Mouse (Mus musculus) kidney, adult 2 months (tissue): ENCODE results near the gene Lpin3.

Experiments
- CTCF ChIP-seq: fragments of 200-500 bp; conservative IDR thresholded peaks from 2 replicates; pipeline ENCODE4 v1.5.1; 2011; ENCODE audit warnings: low read depth, mild to moderate bottlenecking, control low read depth, low read length, moderate library complexity, mixed read lengths; ENCODE audit not compliant: insufficient read depth, insufficient read length
- POLR2A ChIP-seq: fragments of 200-500 bp; IDR thresholded peaks from one replicate; pipeline ENCODE4 v1.6.1; 2011; ENCODE audit warnings: low read depth, low read length, control low read depth

GRCm38 (mm10) chr2:160872395-160872794, 8.1 kb upstream of the Lpin3 start:
- no peak for TF ChIP-seq CTCF
- TF ChIP-seq POLR2A, result no peak
